Mouse (Mus musculus): ENCODE measurements around the gene Sypl.

Sypl gene

GRCm38 (mm10) chr12:32953596-32954215 lies at the start of gene Sypl:
Sypl (plus strand) TSS chr12:32953891.
- peak; percentile 95 for DNase-seq

- DNase-seq: no peak
Observed at GRCm38 (mm10) chr12:32909686-32910085, 44.0 kb upstream of the Sypl start.

- DNase-seq: peak; percentile 47
Observed at GRCm38 (mm10) chr12:32910092-32910491, 43.6 kb upstream of the Sypl start.

- DNase-seq: peak; percentile 36
Observed at GRCm38 (mm10) chr12:32910560-32911194, 43.0 kb upstream of the Sypl start.

GRCm38 (mm10) chr12:32911569-32911968 lies 42.1 kb upstream of the Sypl start:
- DNase-seq: no peak

GRCm38 (mm10) chr12:32912772-32913171 lies 40.9 kb upstream of the Sypl start:
- no peak for DNase-seq

GRCm38 (mm10) chr12:32918683-32919082 lies 35.0 kb upstream of the Sypl start:
- DNase-seq: no peak

- DNase-seq: no peak
Observed at GRCm38 (mm10) chr12:32919091-32919490, 34.6 kb upstream of the Sypl start.

GRCm38 (mm10) chr12:32919527-32919926 lies 34.2 kb upstream of the Sypl start:
- DNase-seq: no peak

GRCm38 (mm10) chr12:32920185-32920788 lies 33.4 kb upstream of the Sypl start:
- peak; percentile 57 for DNase-seq

- no peak for DNase-seq
Observed at GRCm38 (mm10) chr12:32921071-32921470, 32.6 kb upstream of the Sypl start.

- no peak for DNase-seq
Observed at GRCm38 (mm10) chr12:32921532-32922131, 32.1 kb upstream of the Sypl start.

- DNase-seq: no peak
Observed at GRCm38 (mm10) chr12:32924245-32924644, 29.4 kb upstream of the Sypl start.

GRCm38 (mm10) chr12:32926331-32927172 lies 27.1 kb upstream of the Sypl start:
- peak; percentile 34 for DNase-seq

GRCm38 (mm10) chr12:32927231-32927835 lies 26.4 kb upstream of the Sypl start:
- DNase-seq: no peak

GRCm38 (mm10) chr12:32928180-32928579 lies 25.5 kb upstream of the Sypl start:
- DNase-seq: no peak

- no peak for DNase-seq
Observed at GRCm38 (mm10) chr12:32929831-32930513, 23.7 kb upstream of the Sypl start.

- DNase-seq: no peak
Observed at GRCm38 (mm10) chr12:32930566-32930965, 23.1 kb upstream of the Sypl start.

GRCm38 (mm10) chr12:32936246-32936946 lies 17.3 kb upstream of the Sypl start:
- no peak for DNase-seq

GRCm38 (mm10) chr12:32941141-32941540 lies 12.6 kb upstream of the Sypl start:
- no peak for DNase-seq

- no peak for DNase-seq
Observed at GRCm38 (mm10) chr12:32943347-32943746, 10.3 kb upstream of the Sypl start.
